Comparison of ENCODE assay signal across 11 mouse cellular contexts in genomic region chr11:107730940-107731339, GRCm38 (mm10). TPM values are rescaled to one million over a fixed set of nuclear protein-coding genes. Genes with fewer than 3 reads are reported as not detected.
A peak's percentile ranks its signal among the peaks of the same experiment; 100 is the strongest.
DNase-seq lines count a peak whose midpoint lies in the region; ATAC-seq lines count a peak whose summit lies in the region.
"Had no signal": no experiment of that assay in that cellular context is flagged by ENCODE, and none has a peak within 500 bp of the region (broad histone marks: within the 10 kb centered on the region; RNA-seq: fewer than 3 reads in every experiment).

No protein-coding gene starts in this region.

- intact Hi-C loops in left cerebral cortex, postnatal 25 days (cut with DNase I), result no loop called here

- no peaks in the 10 kb centered on the region for H3K4me1 ChIP-seq in limb, embryonic 10.5 days
- H3K4me1 ChIP-seq in midbrain, embryonic 15.5 days, result no peaks in the 10 kb centered on the region; the same call in 1 of the 2 replicates
- H3K4me1 ChIP-seq: limb, embryonic 13.5 days had no signal

- H3K27me3 ChIP-seq in limb, embryonic 10.5 days (ENCODE audit: low read depth, poor library complexity, severe bottlenecking), result no peaks in the 10 kb centered on the region
- H3K27me3 ChIP-seq in midbrain, embryonic 15.5 days (replicated peaks), result no peaks in the 10 kb centered on the region
- H3K27me3 ChIP-seq: embryonic facial prominence, embryonic 13.5 days; limb, embryonic 13.5 days had no signal

- 84% methylated on average over 4 of the region's 4 CpGs for WGBS in limb, embryonic 10.5 days
- WGBS in midbrain, embryonic 15.5 days, result 89% methylated on average over 4 of the region's 4 CpGs

- no peak overlapping the region for H3K4me3 ChIP-seq in limb, embryonic 10.5 days
- no peak overlapping the region for H3K4me3 ChIP-seq in midbrain, embryonic 15.5 days
- H3K4me3 ChIP-seq: embryonic facial prominence, embryonic 13.5 days; limb, embryonic 13.5 days had no signal

- peak; percentile 70 for ATAC-seq in cerebellum, adult (ENCODE audit: insufficient number of reproducible peaks, low FRiP score, low TSS enrichment)
- ATAC-seq in midbrain, embryonic 15.5 days (replicated peaks), result no peak

- no peak overlapping the region for H3K4me2 ChIP-seq in midbrain, embryonic 15.5 days
- H3K4me2 ChIP-seq: embryonic facial prominence, embryonic 13.5 days; limb, embryonic 13.5 days had no signal

- no peak overlapping the region for H3K27ac ChIP-seq in limb, embryonic 10.5 days
- H3K27ac ChIP-seq in midbrain, embryonic 15.5 days, result no peak overlapping the region
- H3K27ac ChIP-seq: embryonic facial prominence, embryonic 13.5 days; limb, embryonic 13.5 days had no signal

- peak; percentile 7 for DNase-seq in kidney, adult 9 months
- DNase-seq in kidney, adult 18-20 months, result no peak
- peak; percentile 56 to 61 for DNase-seq in cerebellum, postnatal 36 days
- peak; percentile 29 to 67 for DNase-seq in left cerebral cortex, postnatal 25 days (ENCODE audit: low spot score in 2 of 2)
- DNase-seq in limb, embryonic 10.5 days (ENCODE audit: low spot score), result no peak
- no peak for DNase-seq in urinary bladder, adult 2 months (ENCODE audit: low spot score)

- H3K36me3 ChIP-seq in limb, embryonic 10.5 days, result no peaks in the 10 kb centered on the region
- H3K36me3 ChIP-seq in midbrain, embryonic 15.5 days (replicated peaks), result peaks cover 19% of the 10 kb centered on the region; the same call in 1 of the 2 replicates

- no peaks in the 10 kb centered on the region for H3K9me3 ChIP-seq in limb, embryonic 10.5 days (replicated peaks)
- no peaks in the 10 kb centered on the region for H3K9me3 ChIP-seq in midbrain, embryonic 15.5 days
- H3K9me3 ChIP-seq: embryonic facial prominence, embryonic 13.5 days; limb, embryonic 13.5 days had no signal

- no peak overlapping the region for H3K9ac ChIP-seq in midbrain, embryonic 15.5 days
- H3K9ac ChIP-seq: embryonic facial prominence, embryonic 13.5 days; limb, embryonic 13.5 days had no signal

RNA-seq across cellular contexts. Expression of gene Cacng1, which starts 14.6 kb away (rescaled TPM):
- not detected for total RNA-seq in left cerebral cortex, postnatal 25 days (2021)
- not detected in 2 replicates for polyA plus RNA-seq in limb, embryonic 10.5 days (2016; fragmentation: Nextera tagmentation; extraction: Ambion mirVana)
- 0.06 TPM in 2 replicates for polyA plus RNA-seq in urinary bladder, adult 2 months (2012; rRNA removed)
- 0.22 and 0.23 TPM in 2 replicates for polyA plus RNA-seq in midbrain, embryonic 15.5 days (2015; fragmentation: Nextera tagmentation; extraction: Ambion mirVana)
- total RNA-seq: MEL had no signal

Comparison
In these comparisons a context has a peak if more than half of its experiments do, and no peak if none do; other contexts are left out.
1. DNase-seq: peak in kidney, adult 9 months (single experiment), cerebellum, postnatal 36 days (2 of 2) and left cerebral cortex, postnatal 25 days (2 of 2); none in kidney, adult 18-20 months (single experiment), limb, embryonic 10.5 days (single experiment) and urinary bladder, adult 2 months (single experiment).